Mouse (Mus musculus) liver, embryonic 14 days (tissue): ENCODE data around the gene D10Jhu81e. TPM values are rescaled to one million over a fixed set of nuclear protein-coding genes. Genes with fewer than 3 reads are reported as not detected.

Experiments
- polyA plus RNA-seq: library from polyadenylated mRNA; depleted of rRNA; stranded (reverse); fragments of >200 nt; gene quantifications from 2 replicates; pipeline ENCODE4 v1.2.3, GENCODE M21; 2012; rRNA removed

The D10Jhu81e gene
- 35.1 and 39.2 TPM in 2 replicates for polyA plus RNA-seq

GRCm38 (mm10) chr10:78169281-78170042 lies at the start of gene D10Jhu81e:
TSS of gene D10Jhu81e (minus strand) at chr10:78169782.

GRCm38 (mm10) chr10:78184531-78185380 lies 15.2 kb upstream of the D10Jhu81e start, which contains the start of gene Pwp2:
TSS of gene Pwp2 (minus strand) at chr10:78185149.

Other genes starting within 250 kb of the D10Jhu81e start
- 0.93 and 1.5 TPM in 2 replicates for gene Trpm2, start 199.2 kb downstream of the D10Jhu81e start, polyA plus RNA-seq
- 4.4 and 4.9 TPM in 2 replicates for gene 1810043G02Rik, start 191.3 kb downstream of the D10Jhu81e start, polyA plus RNA-seq
- gene Pfkl, start 159.7 kb downstream of the D10Jhu81e start, polyA plus RNA-seq, result 43.9 and 47.1 TPM in 2 replicates
- gene Dnmt3l, start 127.8 kb downstream of the D10Jhu81e start, polyA plus RNA-seq, result not detected in 2 replicates
- gene Aire, start 126.2 kb downstream of the D10Jhu81e start, polyA plus RNA-seq, result 0.01 TPM in 1 of 2 replicates, not detected in the other
- gene Icosl, start 100.5 kb downstream of the D10Jhu81e start, polyA plus RNA-seq, result 2.1 and 2.7 TPM in 2 replicates
- gene Pwp2, start 15.4 kb upstream of the D10Jhu81e start, polyA plus RNA-seq, result 6.7 and 8.1 TPM in 2 replicates
- gene Trappc10, start 74.9 kb upstream of the D10Jhu81e start, polyA plus RNA-seq, result 16.8 and 21.1 TPM in 2 replicates
- 13.5 and 14.1 TPM in 2 replicates for gene Agpat3, start 182.7 kb upstream of the D10Jhu81e start, polyA plus RNA-seq
- gene Rrp1, start 243.3 kb upstream of the D10Jhu81e start, polyA plus RNA-seq, result 75.9 and 87.1 TPM in 2 replicates